Mouse (Mus musculus) embryonic facial prominence, embryonic 12.5 days (tissue): ENCODE measurements around the gene Slc5a10. TPM values are rescaled to one million over a fixed set of nuclear protein-coding genes. Genes with fewer than 3 reads are reported as not detected.
A peak's percentile ranks its signal among the peaks of the same experiment; 100 is the strongest.

Experiments used
- ATAC-seq: fragments of 200-750 bp; cut with Nextera tagmentation; 2 replicates; pipeline ENCODE4 v1.8.0; 2017; ENCODE audit not compliant: insufficient number of reproducible peaks, insufficient read depth, low FRiP score, low TSS enrichment
- H3K27ac ChIP-seq: fragments of 300-500 bp; sonication (generic); 2 replicates; pipeline ENCODE4 v1.5.1; 2016; ENCODE audit warnings: mild to moderate bottlenecking
- H3K27me3 ChIP-seq: fragments of 300-500 bp; sonication (generic); 2 replicates; pipeline ENCODE4 v1.6.1; 2016; ENCODE audit warnings: mild to moderate bottlenecking, moderate library complexity
- H3K36me3 ChIP-seq: fragments of 300-500 bp; sonication (generic); 2 replicates; pipeline ENCODE4 v1.6.1; 2016; ENCODE audit warnings: mild to moderate bottlenecking
- H3K4me1 ChIP-seq: fragments of 300-500 bp; sonication (generic); 2 replicates; pipeline ENCODE4 v1.6.1; 2016
- H3K4me2 ChIP-seq: fragments of 300-500 bp; sonication (generic); replicated peaks from 2 replicates; pipeline ENCODE4 v1.6.1; 2016; ENCODE audit warnings: mild to moderate bottlenecking, moderate library complexity
- H3K4me3 ChIP-seq: fragments of 300-500 bp; sonication (generic); 2 replicates; pipeline ENCODE4 v1.5.1; 2016; ENCODE audit warnings: mild to moderate bottlenecking
- H3K9ac ChIP-seq: fragments of 300-500 bp; sonication (generic); 2 replicates; pipeline ENCODE4 v1.6.1; 2016; ENCODE audit warnings: mild to moderate bottlenecking, moderate library complexity
- H3K9me3 ChIP-seq: fragments of 300-500 bp; sonication (generic); 2 replicates; pipeline ENCODE4 v1.6.1; 2016; ENCODE audit warnings: mild to moderate bottlenecking, moderate library complexity
- WGBS: fragments of 180-500 bp; shearing (Covaris S2); methylation state at CpG from one replicate; pipeline ENCODE4 v1.1.7; 2016; 5-methylcytosine and 5-hydroxymethylcytosine counted together
- polyA plus RNA-seq: library from polyadenylated mRNA; unstranded; fragments of >200 nt; fragmentation: Nextera tagmentation; extraction: Ambion mirVana; gene quantifications from 2 replicates; pipeline ENCODE4 v1.2.1, GENCODE M21; 2016

Slc5a10 gene
- polyA plus RNA-seq, 1 experiment from 2014 or later = 0.09 TPM

DNA sequence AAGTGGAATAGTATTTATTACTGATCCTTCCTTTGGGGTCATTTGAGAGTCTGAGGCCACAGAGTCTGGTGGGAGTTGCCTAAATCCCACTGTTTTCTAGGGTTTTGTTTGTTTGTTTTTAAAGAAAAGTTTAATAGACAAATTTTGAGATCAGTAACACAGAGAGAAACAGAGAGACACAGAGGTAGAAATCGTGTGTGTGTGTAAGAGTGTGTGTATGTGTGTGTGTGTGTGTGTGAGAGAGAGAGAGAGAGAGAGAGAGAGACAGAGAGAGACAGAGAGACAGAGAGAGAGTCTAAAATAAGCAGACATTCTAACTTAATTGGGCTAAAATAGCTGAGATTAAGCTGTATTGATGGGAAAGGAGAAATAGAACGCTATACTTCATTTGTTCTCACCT lies 67.1 kb downstream of the Slc5a10 start:
- Histone ChIP-seq H3K4me1 (no peaks in the 10 kb centered on the region), H3K4me2 (0 out of 2 replicates have a peak overlapping the region, but pooled peaks have one; percentile 3), H3K36me3 (no peaks in the 10 kb centered on the region), H3K9me3 (no peaks in the 10 kb centered on the region), H3K4me3 (no peak overlapping the region), H3K9ac (no peak overlapping the region), H3K27me3 (no peaks in the 10 kb centered on the region), H3K27ac (no peak overlapping the region)
- 71% methylated on average over 2 of the region's 2 CpGs for WGBS
- ATAC-seq = no peak

DNA sequence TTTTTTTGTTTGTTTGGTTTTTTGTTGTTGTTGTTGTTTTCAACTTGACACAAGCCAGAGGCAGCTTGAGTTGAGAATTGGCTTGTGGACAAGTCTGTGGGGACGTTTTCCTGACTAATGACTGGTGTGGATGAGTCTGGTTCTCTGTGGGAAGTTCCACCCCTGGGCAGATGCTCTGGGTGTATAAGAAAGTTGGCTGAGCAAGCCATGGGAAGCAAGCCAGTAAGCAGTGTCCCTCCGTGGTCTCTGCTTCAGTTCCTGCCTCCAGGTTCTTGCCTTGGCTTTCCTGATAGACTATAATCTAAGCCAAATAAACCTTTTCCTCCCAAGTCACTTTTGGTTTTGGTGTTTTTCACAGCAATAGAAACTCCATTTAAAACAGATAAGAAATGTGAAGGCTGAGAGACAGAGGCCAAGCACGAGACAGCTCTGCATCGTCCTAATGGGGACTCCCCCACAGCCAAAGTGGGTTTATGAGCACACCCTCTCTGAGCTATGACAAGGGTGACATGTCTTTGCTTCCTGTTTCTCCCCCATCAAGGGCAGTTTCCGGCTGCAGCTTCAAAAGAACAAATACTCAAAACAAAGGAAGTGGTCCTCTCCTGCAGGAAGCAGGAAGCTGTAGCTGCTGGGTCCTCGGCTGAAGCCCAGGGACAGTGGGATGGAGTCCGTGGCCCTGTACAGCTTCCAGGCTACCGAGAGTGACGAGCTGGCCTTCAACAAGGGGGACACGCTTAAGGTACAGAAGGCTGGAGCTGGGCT lies 67.8 kb downstream of the Slc5a10 start, which contains the start of gene Grap:
TSS of gene Grap (plus strand) at position 580 of the 762 bp plus-strand sequence.
- H3K27me3 ChIP-seq = no peaks in the 10 kb centered on the region
- no peak within 1 kb of the TSS for H3K9ac ChIP-seq
- no peak within 1 kb of the TSS for H3K4me3 ChIP-seq
- ATAC-seq = no peak
- no peaks in the 10 kb centered on the region for H3K4me1 ChIP-seq
- H3K4me2 ChIP-seq = 0 out of 2 replicates have a peak within 1 kb of the TSS, but pooled peaks have one; percentile 3
- H3K9me3 ChIP-seq = no peaks in the 10 kb centered on the region
- H3K27ac ChIP-seq = no peak within 1 kb of the TSS
- no peaks in the 10 kb centered on the region for H3K36me3 ChIP-seq
- WGBS = 66% methylated on average over 10 of the region's 10 CpGs

DNA sequence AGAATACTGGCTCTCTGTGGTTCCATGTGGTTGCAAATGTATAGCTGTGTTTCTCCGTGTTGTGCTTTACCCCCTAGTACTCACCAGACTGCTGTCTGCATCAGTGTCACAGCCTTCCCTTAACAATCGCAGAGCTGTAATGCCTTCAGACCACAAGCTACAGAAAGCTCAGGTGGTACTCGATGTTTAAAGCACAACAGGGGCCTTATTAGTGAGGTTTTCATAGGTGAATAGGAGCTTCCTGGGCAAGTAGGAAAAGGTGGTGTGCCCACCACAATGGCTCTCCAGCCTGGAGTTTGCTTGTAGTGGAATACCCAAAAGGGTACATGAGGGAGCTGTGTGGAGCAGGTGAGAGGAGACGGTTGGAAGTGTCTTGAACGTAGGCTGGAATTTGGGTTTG lies 68.4 kb downstream of the Slc5a10 start:
- H3K27me3 ChIP-seq = 0 out of 2 replicates have a peak, but pooled peaks cover 3% of the 10 kb centered on the region
- H3K36me3 ChIP-seq = no peaks in the 10 kb centered on the region
- ATAC-seq = no peak
- H3K9ac ChIP-seq = no peak overlapping the region
- H3K27ac ChIP-seq = no peak overlapping the region
- no peak overlapping the region for H3K4me3 ChIP-seq
- no peak overlapping the region for H3K4me2 ChIP-seq
- H3K9me3 ChIP-seq = no peaks in the 10 kb centered on the region
- WGBS = 91% methylated on average over 5 of the region's 5 CpGs
- H3K4me1 ChIP-seq = no peaks in the 10 kb centered on the region

DNA sequence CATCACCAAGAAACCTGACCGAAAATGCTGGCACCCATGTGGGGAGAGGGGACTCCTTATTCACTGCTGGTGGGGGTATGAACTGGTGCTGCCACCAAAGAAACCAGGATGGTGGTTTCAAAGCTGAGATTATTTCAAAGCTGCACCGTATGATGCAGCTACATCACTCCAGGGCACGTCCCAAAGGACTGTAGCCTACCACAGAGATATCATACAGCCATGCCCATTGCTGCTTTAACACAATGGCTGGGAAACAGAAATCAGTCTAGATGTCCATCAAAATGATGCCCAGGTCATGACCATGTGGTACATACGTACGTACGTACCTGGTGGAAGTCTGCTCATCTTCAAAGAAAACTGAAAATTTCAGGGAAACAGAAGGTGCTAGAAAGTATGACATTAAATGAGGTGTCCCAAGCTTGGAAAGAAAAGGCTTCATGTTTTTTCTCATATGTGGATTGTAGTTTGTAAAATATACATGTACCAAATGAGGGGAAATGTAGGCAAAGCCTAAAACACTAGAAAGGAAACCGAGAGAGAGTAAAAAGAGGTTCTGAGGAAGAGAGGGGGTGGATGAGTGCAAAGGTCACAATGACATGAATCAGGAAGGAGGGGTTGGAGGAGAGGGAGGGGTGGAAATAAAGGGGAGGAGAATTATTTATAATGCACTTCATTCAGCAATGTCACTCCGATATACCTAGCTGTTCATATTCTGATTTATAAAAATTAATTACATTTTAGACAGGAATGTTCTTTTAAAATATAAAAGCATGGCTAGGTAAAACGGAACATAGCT lies 70.0 kb downstream of the Slc5a10 start:
- Histone ChIP-seq H3K27ac (no peak overlapping the region), H3K4me1 (no peaks in the 10 kb centered on the region), H3K9me3 (no peaks in the 10 kb centered on the region), H3K36me3 (no peaks in the 10 kb centered on the region), H3K4me3 (no peak overlapping the region), H3K9ac (no peak overlapping the region), H3K4me2 (no peak overlapping the region), H3K27me3 (0 out of 2 replicates have a peak, but pooled peaks cover 3% of the 10 kb centered on the region)
- ATAC-seq = no peak
- WGBS = 84% methylated on average over 9 of the region's 9 CpGs

DNA sequence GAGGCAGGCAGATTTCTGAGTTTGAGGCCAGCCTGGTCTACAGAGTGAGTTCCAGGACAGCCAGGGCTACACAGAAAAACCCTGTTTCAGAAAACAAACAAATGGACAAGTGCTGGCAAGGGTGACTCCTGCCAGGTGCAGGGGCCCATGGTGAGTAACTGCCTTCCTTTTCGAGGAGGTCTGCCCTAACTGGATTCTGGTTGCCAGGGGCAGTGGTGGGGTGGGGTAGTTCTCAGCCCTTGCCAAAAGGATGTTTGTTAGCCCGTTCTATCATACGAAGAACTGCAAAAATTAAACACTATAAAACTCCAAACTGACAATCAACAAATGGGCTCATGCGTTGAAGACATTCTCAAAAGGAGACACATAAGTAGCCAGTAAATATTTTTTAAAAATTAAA lies 71.0 kb downstream of the Slc5a10 start:
- H3K9ac ChIP-seq = no peak overlapping the region
- 91% methylated on average over 4 of the region's 4 CpGs for WGBS
- H3K9me3 ChIP-seq = no peaks in the 10 kb centered on the region
- no peaks in the 10 kb centered on the region for H3K4me1 ChIP-seq
- H3K27me3 ChIP-seq = 0 out of 2 replicates have a peak, but pooled peaks cover 3% of the 10 kb centered on the region
- no peak overlapping the region for H3K27ac ChIP-seq
- no peak overlapping the region for H3K4me3 ChIP-seq
- H3K36me3 ChIP-seq = no peaks in the 10 kb centered on the region
- no peak for ATAC-seq
- no peak overlapping the region for H3K4me2 ChIP-seq

DNA sequence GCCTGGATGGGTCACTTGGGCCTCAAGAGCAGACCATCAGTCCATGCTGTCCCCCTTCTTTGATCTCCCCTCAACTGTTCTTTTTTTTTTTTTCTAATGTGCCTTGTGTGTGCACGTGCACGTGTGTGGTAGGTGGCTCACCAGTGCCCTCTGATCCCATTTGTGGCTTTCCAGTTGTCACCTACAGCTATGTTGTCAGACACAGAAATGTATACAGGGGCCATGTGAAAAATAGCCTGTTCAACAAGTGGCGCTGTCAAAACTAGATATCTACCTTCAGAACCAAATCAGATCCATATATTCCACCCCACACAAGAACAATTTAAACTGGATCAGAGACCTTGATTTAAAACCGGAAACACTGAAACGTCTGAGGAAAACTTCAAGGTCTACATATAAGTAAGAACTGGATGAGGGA lies 71.5 kb downstream of the Slc5a10 start:
- Histone ChIP-seq H3K9ac (no peak overlapping the region), H3K36me3 (no peaks in the 10 kb centered on the region), H3K9me3 (no peaks in the 10 kb centered on the region), H3K4me1 (no peaks in the 10 kb centered on the region), H3K4me3 (no peak overlapping the region), H3K4me2 (no peak overlapping the region), H3K27me3 (0 out of 2 replicates have a peak, but pooled peaks cover 3% of the 10 kb centered on the region), H3K27ac (no peak overlapping the region)
- ATAC-seq = no peak
- 86% methylated on average over 5 of the region's 5 CpGs for WGBS

DNA sequence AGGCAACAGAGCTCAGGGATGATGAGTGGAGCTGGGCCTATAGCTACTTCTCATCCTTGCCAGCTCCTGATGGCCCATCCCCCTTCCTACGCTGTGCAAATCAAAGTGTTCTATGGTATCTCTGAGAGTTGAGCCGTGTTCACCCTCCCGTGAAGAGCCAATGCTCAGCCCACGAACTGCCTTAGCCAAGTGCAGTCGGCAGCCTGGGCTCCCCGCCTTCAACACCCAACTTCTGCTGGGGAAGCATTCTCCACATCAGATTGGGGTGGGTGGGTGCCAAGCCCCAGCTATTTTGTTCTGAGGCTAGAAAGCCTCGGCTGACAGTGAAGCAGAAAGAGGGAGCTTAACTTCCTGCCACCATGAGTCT lies 71.9 kb downstream of the Slc5a10 start:
- no peak overlapping the region for H3K4me3 ChIP-seq
- H3K4me1 ChIP-seq = no peaks in the 10 kb centered on the region
- H3K9me3 ChIP-seq = no peaks in the 10 kb centered on the region
- H3K36me3 ChIP-seq = no peaks in the 10 kb centered on the region
- H3K27ac ChIP-seq = no peak overlapping the region
- no peak overlapping the region for H3K4me2 ChIP-seq
- no peak for ATAC-seq
- H3K9ac ChIP-seq = no peak overlapping the region
- 0 out of 2 replicates have a peak, but pooled peaks cover 3% of the 10 kb centered on the region for H3K27me3 ChIP-seq
- WGBS = 85% methylated on average over 7 of the region's 7 CpGs

DNA sequence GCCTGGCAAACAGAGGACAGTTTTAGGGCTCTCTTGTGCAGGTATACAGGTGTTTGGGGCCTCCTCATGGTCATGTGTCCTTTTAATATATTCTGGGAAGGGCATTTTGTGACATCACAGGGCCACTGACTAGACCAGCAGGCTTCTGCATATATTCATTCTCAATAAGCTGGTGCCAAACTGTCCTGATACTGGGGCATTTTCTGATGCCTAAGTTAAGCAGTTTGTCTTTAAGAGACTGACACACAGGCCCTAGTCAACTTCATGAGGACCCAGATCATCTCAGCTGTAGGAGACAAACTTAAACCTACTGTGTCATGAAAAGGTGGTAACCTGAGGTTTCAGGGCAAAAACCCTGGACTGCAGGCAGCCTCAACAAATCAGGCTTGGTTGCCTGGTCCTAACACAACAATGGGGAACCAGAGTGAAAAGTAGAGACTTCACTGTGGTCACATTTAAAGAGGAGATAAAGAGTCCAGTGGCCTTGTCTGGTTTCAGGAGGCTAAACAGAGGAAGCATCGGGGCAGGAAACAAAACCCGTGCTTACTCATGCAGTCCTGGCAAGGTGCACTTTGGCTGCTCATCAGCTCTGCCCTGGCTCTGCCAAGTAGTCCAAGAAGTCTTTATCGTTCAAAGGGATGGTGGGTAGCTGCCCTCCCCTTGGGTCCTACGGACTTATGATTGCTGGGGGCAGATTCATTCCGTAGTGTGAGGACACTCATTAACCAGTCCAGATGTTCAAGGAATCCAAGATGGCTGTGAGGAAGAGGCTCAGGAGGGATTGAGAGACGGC lies 72.5 kb downstream of the Slc5a10 start:
- H3K36me3 ChIP-seq = no peaks in the 10 kb centered on the region
- no peak overlapping the region for H3K9ac ChIP-seq
- H3K4me1 ChIP-seq = no peaks in the 10 kb centered on the region
- no peaks in the 10 kb centered on the region for H3K9me3 ChIP-seq
- no peak overlapping the region for H3K4me2 ChIP-seq
- no peak for ATAC-seq
- H3K4me3 ChIP-seq = no peak overlapping the region
- H3K27ac ChIP-seq = no peak overlapping the region
- 79% methylated on average over 6 of the region's 6 CpGs for WGBS
- H3K27me3 ChIP-seq = 0 out of 2 replicates have a peak, but pooled peaks cover 3% of the 10 kb centered on the region

DNA sequence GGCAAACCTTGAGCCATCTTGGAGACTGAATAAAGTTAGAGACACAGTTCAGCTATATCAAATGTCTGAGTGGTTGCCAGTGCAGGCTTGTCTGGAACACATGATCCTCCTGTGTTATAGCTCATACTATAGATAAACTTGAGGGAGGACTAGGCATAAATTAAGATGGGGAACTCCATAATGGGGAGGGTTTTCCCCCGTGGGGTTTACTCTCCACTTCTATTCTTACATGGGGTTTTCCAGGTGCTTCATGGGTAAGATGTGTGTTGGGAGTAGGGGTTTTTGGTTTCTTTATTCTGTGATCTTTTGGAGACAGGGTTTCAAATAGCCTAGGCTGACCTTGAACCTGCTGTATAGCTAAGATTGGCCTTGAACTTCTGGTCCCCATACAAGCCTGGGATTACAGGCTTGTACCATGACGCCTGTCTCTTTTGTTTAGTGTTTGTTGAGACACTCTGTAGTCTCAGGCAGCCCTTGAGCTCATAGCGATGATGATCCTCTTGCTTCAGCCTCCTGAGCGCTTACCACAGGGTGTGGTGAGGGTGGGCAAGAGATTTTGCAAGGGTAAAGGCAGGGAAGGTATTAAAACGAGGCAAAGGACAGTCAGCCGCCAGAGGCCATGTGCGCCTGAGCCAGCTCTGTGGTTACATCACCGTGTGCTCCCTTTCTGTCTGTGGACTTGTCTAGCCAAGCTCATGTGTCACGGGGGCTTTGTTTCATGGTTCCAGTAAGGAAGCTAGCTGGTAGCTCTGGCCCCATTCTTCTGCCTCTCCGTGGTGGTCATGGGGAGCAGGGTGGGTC lies 73.3 kb downstream of the Slc5a10 start:
- Histone ChIP-seq H3K36me3 (no peaks in the 10 kb centered on the region), H3K27ac (no peak overlapping the region), H3K27me3 (0 out of 2 replicates have a peak, but pooled peaks cover 3% of the 10 kb centered on the region), H3K9me3 (no peaks in the 10 kb centered on the region), H3K4me2 (no peak overlapping the region), H3K9ac (no peak overlapping the region), H3K4me1 (no peaks in the 10 kb centered on the region), H3K4me3 (no peak overlapping the region)
- ATAC-seq = no peak
- WGBS = 68% methylated on average over 10 of the region's 10 CpGs

DNA sequence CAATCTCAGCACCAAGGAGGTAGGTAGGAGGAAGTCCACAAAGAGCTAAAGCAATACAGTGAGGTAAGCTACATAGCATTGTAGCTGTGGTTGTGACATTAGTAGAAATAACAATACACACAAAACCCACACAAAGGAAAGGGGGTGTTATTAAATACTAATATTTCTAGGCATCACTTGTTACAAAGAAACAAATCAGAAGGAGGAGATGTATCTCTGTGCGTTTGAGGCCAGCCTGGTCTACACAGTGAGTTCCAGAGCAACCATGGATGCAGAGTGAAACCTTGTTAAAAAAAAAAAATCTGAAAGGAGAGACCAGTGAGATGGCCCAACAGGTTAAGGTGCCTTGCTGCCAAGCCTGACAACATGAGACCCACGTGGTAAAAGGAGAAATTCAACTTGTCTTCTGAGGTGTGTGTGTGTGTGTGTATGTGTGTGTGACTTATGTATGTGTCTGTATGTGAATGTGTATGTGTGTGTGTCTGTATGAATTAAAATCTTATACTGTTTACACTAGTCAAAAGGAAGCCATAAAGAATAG lies 74.1 kb downstream of the Slc5a10 start:
- no peak overlapping the region for H3K9ac ChIP-seq
- no peaks in the 10 kb centered on the region for H3K9me3 ChIP-seq
- no peak overlapping the region for H3K27ac ChIP-seq
- H3K4me2 ChIP-seq = no peak overlapping the region
- no peaks in the 10 kb centered on the region for H3K4me1 ChIP-seq
- H3K36me3 ChIP-seq = no peaks in the 10 kb centered on the region
- 0 out of 2 replicates have a peak, but pooled peaks cover 3% of the 10 kb centered on the region for H3K27me3 ChIP-seq
- H3K4me3 ChIP-seq = no peak overlapping the region
- WGBS = 59% methylated on average over 2 of the region's 2 CpGs
- ATAC-seq = no peak
